Mouse (Mus musculus): ENCODE results near the gene Egflam. TPM values are rescaled to one million over a fixed set of nuclear protein-coding genes. Genes with fewer than 3 reads are reported as not detected.

Egflam gene
- total and polyA plus RNA-seq, 3 experiments = not detected

DNA sequence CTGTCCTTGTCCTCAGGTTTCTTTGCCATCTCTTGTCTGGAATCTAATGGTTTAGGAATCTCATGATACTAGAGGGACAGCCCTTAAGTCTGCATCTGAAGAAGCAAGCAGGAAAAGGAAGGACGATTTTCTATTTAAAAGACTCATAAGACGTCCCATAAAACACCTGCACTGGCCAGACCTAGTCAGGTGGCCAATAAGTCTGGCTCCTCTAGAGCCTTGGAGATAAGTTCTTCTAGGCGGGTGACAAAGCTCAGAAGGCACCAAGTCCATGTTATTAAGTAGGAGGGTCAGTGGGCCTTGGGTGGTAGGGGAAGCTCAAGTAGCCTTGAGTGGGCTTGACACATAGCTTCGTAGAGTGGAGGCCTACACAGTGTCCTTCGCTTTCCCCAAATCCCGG is 240.5 kb downstream of the Egflam start:
- Histone ChIP-seq H3K27ac (ENCODE audit: insufficient read depth, low read depth) (no peak overlapping the region), H3K4me3 (replicated peaks in 1 of 3; ENCODE audit: low read depth in 2 of 3, low read length in 2 of 3, poor library complexity in 1 of 3) (no peak overlapping the region), H3K4me1 (ENCODE audit: control insufficient read depth in 1 of 2, insufficient read depth in 2 of 2) (no peaks in the 10 kb centered on the region), H3K79me2 (replicated peaks; ENCODE audit: control insufficient read depth, extremely low read depth, insufficient read depth, poor library complexity, severe bottlenecking) (no peaks in the 10 kb centered on the region), H3K27me3 (replicated peaks) (peaks cover 69% of the 10 kb centered on the region), H3K9me3 (replicated peaks; ENCODE audit: low read length) (no peaks in the 10 kb centered on the region), H3K4me2 (ENCODE audit: insufficient read depth, low read depth, poor library complexity, severe bottlenecking) (no peak overlapping the region), H3K36me3 (replicated peaks in 1 of 2; ENCODE audit: control insufficient read depth in 1 of 2, insufficient read depth in 1 of 2, low read length in 1 of 2) (no peaks in the 10 kb centered on the region), H3K9ac (ENCODE audit: insufficient read depth, low read depth) (no peak overlapping the region)
- TF ChIP-seq MYC (IDR thresholded peaks at IDR 0.05; ENCODE audit: low read depth, low read length) (no peak), NRF1 (IDR thresholded peaks at IDR 0.05; ENCODE audit: low read depth, low read length) (no peak), KAT2A (IDR thresholded peaks at IDR 0.05; ENCODE audit: insufficient replicate concordance, low read length) (no peak)
- dilution Hi-C loops (cut with MboI; ENCODE audit: extremely low pct_ligation_motif_present, extremely low pct_unique_long_range_greater_than_20kb, low sequenced_read_pairs) (no loop called here), in situ Hi-C loops (cut with MboI; ENCODE audit: low pct_ligation_motif_present, low pct_unique_long_range_greater_than_20kb, low sequenced_read_pairs) (no loop called here)
- no peak for DNase-seq (ENCODE audit: extremely low read depth)
